Mouse (Mus musculus) megakaryocyte, embryonic 14.5 days (primary cell): ENCODE measurements at regions not wholly inside any gene's neighbourhood (a gene's known extent, or its start where the extent isn't known, plus 50 kb on each side); places are given as distances from the start of the nearest gene placed in this dataset.

Source experiments
- H3K27me3 ChIP-seq: replicated peaks from 2 replicates; pipeline ENCODE3; 2012; ENCODE audit warnings: inconsistent platforms
- H3K36me3 ChIP-seq: replicated peaks from 2 replicates; pipeline ENCODE3; 2012; ENCODE audit warnings: low read length, inconsistent platforms, mixed read lengths
- H3K4me1 ChIP-seq: 2 replicates; pipeline ENCODE4 v1.6.1; 2012; ENCODE audit warnings: inconsistent platforms
- H3K4me3 ChIP-seq: replicated peaks from 2 replicates; pipeline ENCODE3; 2012; ENCODE audit warnings: moderate library complexity, mild to moderate bottlenecking, inconsistent platforms
- H3K9me3 ChIP-seq: 2 replicates; pipeline ENCODE4 v1.6.1; 2012; ENCODE audit warnings: inconsistent platforms
- FLI1 ChIP-seq: IDR thresholded peaks from 2 replicates; pipeline ENCODE4 v1.6.1; 2012; ENCODE audit warnings: low read length, inconsistent platforms, mixed read lengths
- GATA1 ChIP-seq: IDR thresholded peaks from 3 replicates; pipeline ENCODE4 v1.6.1; 2012; ENCODE audit warnings: mixed read lengths, low read length, inconsistent platforms, borderline replicate concordance

GRCm38 (mm10) chr7:39942262-39942900 is 424.8 kb downstream of the Zfp619 start:
- no peak overlapping the region for H3K4me3 ChIP-seq
- no peaks in the 10 kb centered on the region for H3K4me1 ChIP-seq
- H3K36me3 ChIP-seq = no peaks in the 10 kb centered on the region
- peaks cover 7% of the 10 kb centered on the region; the same call in 1 of the 2 replicates for H3K9me3 ChIP-seq
- no peaks in the 10 kb centered on the region for H3K27me3 ChIP-seq
- TF ChIP-seq GATA1 (no peak), FLI1 (no peak)

GRCm38 (mm10) chr7:39954110-39954509 is 436.5 kb downstream of the Zfp619 start:
- H3K4me1 ChIP-seq = no peaks in the 10 kb centered on the region
- H3K36me3 ChIP-seq = no peaks in the 10 kb centered on the region
- TF ChIP-seq GATA1 (no peak), FLI1 (no peak)
- no peak overlapping the region for H3K4me3 ChIP-seq
- H3K27me3 ChIP-seq = no peaks in the 10 kb centered on the region
- peaks cover 26% of the 10 kb centered on the region for H3K9me3 ChIP-seq

GRCm38 (mm10) chr7:39954931-39955330 is 437.4 kb downstream of the Zfp619 start:
- Histone ChIP-seq H3K4me1 (no peaks in the 10 kb centered on the region), H3K36me3 (no peaks in the 10 kb centered on the region), H3K27me3 (no peaks in the 10 kb centered on the region), H3K4me3 (no peak overlapping the region), H3K9me3 (peaks cover 31% of the 10 kb centered on the region)
- TF ChIP-seq FLI1 = no peak
- no peak for TF ChIP-seq GATA1

GRCm38 (mm10) chr7:39978121-39978520 is 460.6 kb downstream of the Zfp619 start:
- H3K9me3 ChIP-seq = peaks cover 19% of the 10 kb centered on the region
- H3K4me1 ChIP-seq = no peaks in the 10 kb centered on the region
- H3K36me3 ChIP-seq = no peaks in the 10 kb centered on the region
- H3K4me3 ChIP-seq = no peak overlapping the region
- TF ChIP-seq FLI1 = no peak
- no peak for TF ChIP-seq GATA1
- no peaks in the 10 kb centered on the region for H3K27me3 ChIP-seq

- Histone ChIP-seq H3K4me1 (no peaks in the 10 kb centered on the region), H3K27me3 (no peaks in the 10 kb centered on the region), H3K36me3 (no peaks in the 10 kb centered on the region), H3K4me3 (no peak overlapping the region), H3K9me3 (peaks cover 21% of the 10 kb centered on the region)
- TF ChIP-seq FLI1 (no peak), GATA1 (no peak)
These were observed 464.1 kb downstream of the Zfp619 start for GRCm38 (mm10) chr7:39981647-39982046.
